Mouse (Mus musculus): Measurements from ENCODE around the gene Olfr78.

- TF ChIP-seq CTCF (IDR thresholded peaks at IDR 0.05; ENCODE audit: borderline replicate concordance, insufficient read depth, low read length) (no peak), POLR2A (IDR thresholded peaks at IDR 0.05; ENCODE audit: low read depth, low read length) (no peak)
Observed at GRCm38 (mm10) chr7:102718970-102719369, 40.3 kb downstream of the Olfr78 start, which contains the start of gene Olfr33.
